Mouse (Mus musculus): ENCODE data around the gene Mbd6. TPM values are rescaled to one million over a fixed set of nuclear protein-coding genes. Genes with fewer than 3 reads are reported as not detected.
"Not testable (repeated sequence)": the region's sequence is repeated elsewhere in the genome, so short reads cannot be mapped to it uniquely, and the experiment has no call there.

Gene Mbd6
- polyA plus RNA-seq, 1 experiment = 67.3 TPM

DNA sequence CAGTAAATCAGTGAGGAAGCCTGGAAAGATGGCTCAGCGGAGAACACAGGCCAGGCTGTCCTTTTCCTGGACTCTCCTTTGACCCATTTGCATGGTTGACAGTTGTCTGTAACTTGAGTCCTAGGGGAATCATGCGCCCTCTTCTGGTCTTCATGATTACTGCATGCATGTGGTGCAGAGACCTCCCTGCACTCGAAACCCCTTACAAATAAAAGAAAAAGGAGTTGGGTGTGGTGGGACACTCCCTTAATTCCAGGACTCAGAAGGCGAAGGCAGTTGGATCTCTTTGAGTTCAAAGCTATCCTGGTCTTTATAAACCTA is 23.5 kb upstream of the Mbd6 start:
- DNase-seq (ENCODE audit: low read depth) = peak; percentile 93
- TF ChIP-seq POLR2A (IDR thresholded peaks at IDR 0.05; ENCODE audit: borderline replicate concordance, extremely low read depth, insufficient read depth, insufficient read length, poor library complexity, severe bottlenecking) (no peak), CTCF (IDR thresholded peaks at IDR 0.05; ENCODE audit: borderline replicate concordance, extremely low read depth, insufficient read depth, insufficient read length) (peak; percentile 89)

DNA sequence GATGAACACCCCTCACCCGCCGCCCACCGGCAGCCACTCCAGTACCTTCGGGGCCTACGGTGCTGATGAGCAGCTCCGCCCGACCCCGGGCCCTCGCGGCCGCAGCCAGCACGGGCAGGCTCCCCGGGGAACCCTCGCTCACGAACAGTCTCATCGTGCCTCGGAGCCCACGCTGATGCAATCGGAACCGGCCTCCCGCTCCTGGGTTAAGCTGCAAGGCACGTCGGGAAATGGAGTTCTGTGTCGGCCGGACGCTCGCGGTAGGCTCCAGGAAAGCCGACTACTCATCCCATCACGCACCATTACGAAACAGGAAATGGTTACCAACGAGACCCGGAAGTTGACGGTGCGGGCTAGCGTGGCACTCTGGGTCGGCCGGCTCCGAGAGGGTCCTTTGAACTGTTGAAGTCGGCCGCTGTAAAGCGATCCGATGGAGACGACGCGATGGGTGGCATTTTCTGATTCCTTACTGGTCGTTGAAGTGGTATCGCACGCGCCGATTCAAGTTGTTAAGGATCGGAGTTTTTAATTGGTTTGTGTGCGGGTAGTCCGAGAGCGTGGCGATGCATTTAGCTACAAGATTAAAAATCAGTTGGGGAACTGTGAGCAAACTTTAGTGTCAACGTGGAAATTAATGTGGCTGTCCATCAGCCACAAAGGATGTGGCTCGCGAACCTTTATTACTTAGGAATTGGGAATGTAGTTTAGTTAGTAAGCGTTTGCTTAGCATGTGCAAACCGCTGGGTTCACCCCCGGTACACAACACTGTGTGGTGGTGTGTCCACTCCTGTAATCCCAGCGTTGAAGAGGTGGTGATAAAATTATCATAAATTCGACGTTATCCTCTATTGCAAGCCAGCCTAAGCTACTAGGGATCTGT is 22.9 kb upstream of the Mbd6 start, which contains the start of gene Mars:
TSS of gene Mars (minus strand) at position 311 of the 880 bp plus-strand sequence.
- peak; percentile 98 for DNase-seq (ENCODE audit: low read depth)
- peak; percentile 29; the same call in 1 of the 2 replicates for TF ChIP-seq POLR2A (IDR thresholded peaks at IDR 0.05; ENCODE audit: borderline replicate concordance, extremely low read depth, insufficient read depth, insufficient read length, poor library complexity, severe bottlenecking)
- TF ChIP-seq CTCF (IDR thresholded peaks at IDR 0.05; ENCODE audit: borderline replicate concordance, extremely low read depth, insufficient read depth, insufficient read length) = no peak

DNA sequence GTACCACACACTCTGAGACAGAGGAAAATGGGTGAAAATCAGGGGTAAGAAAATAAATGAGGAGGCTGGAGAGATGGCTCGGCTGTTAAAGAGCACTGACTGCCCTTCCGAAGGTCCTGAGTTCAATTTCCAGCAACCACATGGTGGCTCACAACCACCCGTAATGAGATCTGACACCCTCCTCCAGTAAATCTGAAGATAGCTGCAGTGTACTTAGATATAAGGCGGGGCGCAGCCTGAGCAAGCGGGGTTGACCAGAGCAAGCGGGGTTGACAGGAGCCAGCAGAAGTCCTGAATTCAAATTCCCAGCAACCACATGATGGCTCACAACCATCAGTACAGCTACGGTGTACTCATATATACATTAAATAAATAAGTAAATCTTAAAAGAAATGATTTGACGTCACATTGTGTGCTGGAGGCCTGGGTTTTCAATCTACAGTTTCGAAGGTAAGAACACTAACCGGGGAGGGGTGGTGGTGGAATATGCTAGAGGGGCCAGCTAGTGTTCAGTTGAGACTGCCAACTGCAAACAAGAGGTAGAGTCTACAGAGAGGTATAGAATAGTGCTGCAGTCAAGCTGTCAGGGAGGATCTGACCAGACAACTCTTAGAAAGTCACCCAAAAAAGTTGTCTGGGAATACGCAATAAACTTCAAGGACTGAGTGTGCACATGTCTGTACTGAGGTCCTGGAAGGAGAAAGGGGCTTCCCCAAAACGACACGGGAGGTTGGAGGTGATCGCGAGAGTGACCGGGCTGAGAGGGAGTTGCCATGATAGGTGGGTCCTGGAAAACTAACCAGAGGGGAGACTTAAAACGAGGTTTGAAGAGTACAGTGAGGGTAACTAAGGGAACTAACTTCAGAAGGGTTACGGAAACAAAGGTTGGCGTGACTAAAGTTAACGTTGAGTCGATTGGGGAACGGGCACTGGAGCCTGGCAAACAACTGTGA is 22.0 kb upstream of the Mbd6 start:
- DNase-seq (ENCODE audit: low read depth) = no peak
- no peak for TF ChIP-seq CTCF (IDR thresholded peaks at IDR 0.05; ENCODE audit: borderline replicate concordance, extremely low read depth, insufficient read depth, insufficient read length)
- no peak for TF ChIP-seq POLR2A (IDR thresholded peaks at IDR 0.05; ENCODE audit: borderline replicate concordance, extremely low read depth, insufficient read depth, insufficient read length, poor library complexity, severe bottlenecking)

DNA sequence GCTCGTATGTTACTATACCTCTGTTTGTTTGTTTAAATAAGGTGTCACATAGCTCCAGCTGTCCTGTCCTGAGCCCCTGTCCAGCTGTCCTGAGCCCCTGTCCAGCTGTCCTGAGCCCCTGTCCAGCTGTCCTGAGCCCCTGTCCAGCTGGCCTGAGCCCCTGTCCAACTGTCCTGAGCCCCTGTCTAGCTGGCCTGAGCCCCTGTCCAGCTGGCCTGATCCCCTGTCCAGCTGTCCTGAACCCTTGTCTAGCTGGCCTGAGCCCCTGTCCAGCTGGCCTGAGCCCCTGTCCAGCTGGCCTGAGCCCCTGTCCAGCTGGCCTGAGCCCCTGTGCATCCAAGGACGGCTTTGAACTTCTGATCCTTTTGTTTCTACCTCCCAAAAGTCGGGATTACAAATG is 20.3 kb upstream of the Mbd6 start:
- not testable (repeated sequence) for DNase-seq (ENCODE audit: low read depth)

DNA sequence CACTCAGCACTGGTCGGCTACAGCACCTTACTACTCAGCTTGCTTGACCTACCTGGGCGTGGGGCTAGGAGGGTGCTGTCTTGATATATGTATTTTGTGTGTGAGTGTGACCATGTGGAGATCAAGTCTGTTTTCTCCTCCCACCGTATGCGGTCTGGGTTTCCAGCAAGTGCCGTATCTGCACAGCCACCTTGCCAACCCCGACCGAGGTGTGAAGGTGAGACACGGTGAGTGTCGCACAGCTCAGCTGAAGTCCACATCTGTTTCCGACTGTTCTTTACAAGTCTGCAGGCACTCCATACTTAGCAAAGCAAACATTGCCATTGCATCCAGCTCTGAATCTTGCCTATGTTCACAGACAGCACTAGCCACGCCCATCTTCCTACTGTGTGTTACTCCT is 14.3 kb upstream of the Mbd6 start:
- no peak for DNase-seq (ENCODE audit: low read depth)
- TF ChIP-seq CTCF (IDR thresholded peaks at IDR 0.05; ENCODE audit: borderline replicate concordance, extremely low read depth, insufficient read depth, insufficient read length) (no peak), POLR2A (IDR thresholded peaks at IDR 0.05; ENCODE audit: borderline replicate concordance, extremely low read depth, insufficient read depth, insufficient read length, poor library complexity, severe bottlenecking) (no peak)

- no peak for TF ChIP-seq CTCF (IDR thresholded peaks at IDR 0.05; ENCODE audit: borderline replicate concordance, extremely low read depth, insufficient read depth, insufficient read length)
- no peak for TF ChIP-seq POLR2A (IDR thresholded peaks at IDR 0.05; ENCODE audit: borderline replicate concordance, extremely low read depth, insufficient read depth, insufficient read length, poor library complexity, severe bottlenecking)
- no peak for DNase-seq (ENCODE audit: low read depth)
Measured at GRCm38 (mm10) chr10:127300361-127300760, 11.5 kb upstream of the Mbd6 start.

- no peak for TF ChIP-seq CTCF (IDR thresholded peaks at IDR 0.05; ENCODE audit: borderline replicate concordance, extremely low read depth, insufficient read depth, insufficient read length)
- TF ChIP-seq POLR2A (IDR thresholded peaks at IDR 0.05; ENCODE audit: borderline replicate concordance, extremely low read depth, insufficient read depth, insufficient read length, poor library complexity, severe bottlenecking) = no peak
- no peak for DNase-seq (ENCODE audit: low read depth)
Measured at GRCm38 (mm10) chr10:127297015-127297871, 8.4 kb upstream of the Mbd6 start.

- TF ChIP-seq POLR2A (IDR thresholded peaks at IDR 0.05; ENCODE audit: borderline replicate concordance, extremely low read depth, insufficient read depth, insufficient read length, poor library complexity, severe bottlenecking) (no peak), CTCF (IDR thresholded peaks at IDR 0.05; ENCODE audit: borderline replicate concordance, extremely low read depth, insufficient read depth, insufficient read length) (no peak)
- no peak for DNase-seq (ENCODE audit: low read depth)
Measured at GRCm38 (mm10) chr10:127295986-127296794, 7.4 kb upstream of the Mbd6 start.

DNA sequence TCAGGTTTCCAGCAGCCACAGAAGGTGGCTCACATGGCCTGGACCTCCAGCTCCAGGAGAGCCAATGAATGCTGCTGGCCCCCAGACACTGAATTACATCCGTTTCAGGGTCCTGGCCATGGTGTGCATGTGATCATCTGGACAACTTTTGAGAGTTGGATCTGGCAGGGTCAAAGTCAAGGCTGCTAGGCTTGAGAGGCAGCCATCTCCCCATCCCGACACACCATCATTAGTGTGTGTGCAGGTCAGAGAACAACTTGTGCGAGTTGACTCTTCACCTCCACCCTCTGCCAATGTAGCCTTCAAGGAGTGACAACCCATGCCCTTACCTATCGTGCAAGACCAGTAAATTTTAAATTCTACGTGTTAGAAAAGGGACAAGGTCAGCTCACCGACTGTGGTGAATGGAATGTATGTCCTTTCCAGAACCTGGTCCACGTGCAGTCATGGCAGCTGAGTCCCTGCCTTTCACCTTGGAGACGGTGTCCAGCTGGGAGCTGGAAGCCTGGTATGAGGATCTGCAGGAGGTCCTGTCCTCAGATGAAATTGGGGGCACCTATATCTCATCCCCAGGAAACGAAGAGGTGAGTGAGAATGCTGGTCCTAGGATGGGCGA is 6.2 kb upstream of the Mbd6 start:
- TF ChIP-seq CTCF (IDR thresholded peaks at IDR 0.05; ENCODE audit: borderline replicate concordance, extremely low read depth, insufficient read depth, insufficient read length) = no peak
- no peak for TF ChIP-seq POLR2A (IDR thresholded peaks at IDR 0.05; ENCODE audit: borderline replicate concordance, extremely low read depth, insufficient read depth, insufficient read length, poor library complexity, severe bottlenecking)

GRCm38 (mm10) chr10:127293590-127294113 is 4.8 kb upstream of the Mbd6 start:
- DNase-seq (ENCODE audit: low read depth) = no peak
- TF ChIP-seq CTCF (IDR thresholded peaks at IDR 0.05; ENCODE audit: borderline replicate concordance, extremely low read depth, insufficient read depth, insufficient read length) (no peak), POLR2A (IDR thresholded peaks at IDR 0.05; ENCODE audit: borderline replicate concordance, extremely low read depth, insufficient read depth, insufficient read length, poor library complexity, severe bottlenecking) (no peak)

More for the DNA sequence above, 6.2 kb upstream of the Mbd6 start:
- DNase-seq (ENCODE audit: low read depth) = no peak
